Mouse (Mus musculus): Measurements from ENCODE around the gene Shld2. TPM values are rescaled to one million over a fixed set of nuclear protein-coding genes. Genes with fewer than 3 reads are reported as not detected.

Gene Shld2
- polyA plus RNA-seq, 1 experiment: 4.2 TPM

- no peak for DNase-seq
- WGBS: 61% methylated on average over 5 of the region's 5 CpGs
- Histone ChIP-seq H3K4me3 (ENCODE audit: control insufficient read depth, insufficient read depth, low read length) (no peak overlapping the region), H3K27me3 (ENCODE audit: control insufficient read depth, insufficient read depth, low read length) (no peaks in the 10 kb centered on the region; the same call in 1 of the 2 replicates), H3K36me3 (ENCODE audit: control insufficient read depth, insufficient read depth, low read length) (no peaks in the 10 kb centered on the region), H3K4me1 (replicated peaks; ENCODE audit: control insufficient read depth, insufficient read depth, low read length) (no peaks in the 10 kb centered on the region), H3K27ac (ENCODE audit: control insufficient read depth, insufficient read depth, low read length) (no peak overlapping the region)
- TF ChIP-seq POLR2A (IDR thresholded peaks at IDR 0.05; ENCODE audit: control insufficient read depth, extremely low read depth, insufficient read depth, low read length, poor library complexity): no peak
- no peak for TF ChIP-seq CTCF (IDR thresholded peaks at IDR 0.05; ENCODE audit: borderline replicate concordance, control insufficient read depth, extremely low read depth, insufficient read depth, low read length, poor library complexity)
These were observed 88.7 kb downstream of the Shld2 start for GRCm38 (mm10) chr14:34221416-34222077.

- TF ChIP-seq POLR2A (IDR thresholded peaks at IDR 0.05; ENCODE audit: control insufficient read depth, extremely low read depth, insufficient read depth, low read length, poor library complexity): no peak
- TF ChIP-seq CTCF (IDR thresholded peaks at IDR 0.05; ENCODE audit: borderline replicate concordance, control insufficient read depth, extremely low read depth, insufficient read depth, low read length, poor library complexity): no peak
- Histone ChIP-seq H3K4me3 (ENCODE audit: control insufficient read depth, insufficient read depth, low read length) (no peak overlapping the region), H3K36me3 (ENCODE audit: control insufficient read depth, insufficient read depth, low read length) (no peaks in the 10 kb centered on the region), H3K27me3 (ENCODE audit: control insufficient read depth, insufficient read depth, low read length) (no peaks in the 10 kb centered on the region; the same call in 1 of the 2 replicates), H3K27ac (ENCODE audit: control insufficient read depth, insufficient read depth, low read length) (no peak overlapping the region), H3K4me1 (replicated peaks; ENCODE audit: control insufficient read depth, insufficient read depth, low read length) (no peaks in the 10 kb centered on the region)
- WGBS: 83% methylated on average over 5 of the region's 5 CpGs
- DNase-seq: no peak
These were observed 89.9 kb downstream of the Shld2 start for GRCm38 (mm10) chr14:34220426-34220825.

- no peak for TF ChIP-seq CTCF (IDR thresholded peaks at IDR 0.05; ENCODE audit: borderline replicate concordance, control insufficient read depth, extremely low read depth, insufficient read depth, low read length, poor library complexity)
- TF ChIP-seq POLR2A (IDR thresholded peaks at IDR 0.05; ENCODE audit: control insufficient read depth, extremely low read depth, insufficient read depth, low read length, poor library complexity): no peak
- Histone ChIP-seq H3K36me3 (ENCODE audit: control insufficient read depth, insufficient read depth, low read length) (no peaks in the 10 kb centered on the region), H3K27me3 (ENCODE audit: control insufficient read depth, insufficient read depth, low read length) (no peaks in the 10 kb centered on the region; the same call in 1 of the 2 replicates), H3K27ac (ENCODE audit: control insufficient read depth, insufficient read depth, low read length) (no peak overlapping the region), H3K4me1 (replicated peaks; ENCODE audit: control insufficient read depth, insufficient read depth, low read length) (no peaks in the 10 kb centered on the region), H3K4me3 (ENCODE audit: control insufficient read depth, insufficient read depth, low read length) (no peak overlapping the region)
- 4% methylated on average over 29 of the region's 29 CpGs for WGBS
- DNase-seq: no peak
These were observed 90.5 kb downstream of the Shld2 start for GRCm38 (mm10) chr14:34219786-34220198.

- H3K27ac ChIP-seq (ENCODE audit: control insufficient read depth, insufficient read depth, low read length): no peak within 1 kb of the TSS
- H3K36me3 ChIP-seq (ENCODE audit: control insufficient read depth, insufficient read depth, low read length): no peaks in the 10 kb centered on the region
- WGBS: 76% methylated on average over 6 of the region's 6 CpGs
- H3K4me1 ChIP-seq (replicated peaks; ENCODE audit: control insufficient read depth, insufficient read depth, low read length): no peaks in the 10 kb centered on the region
- TF ChIP-seq CTCF (IDR thresholded peaks at IDR 0.05; ENCODE audit: borderline replicate concordance, control insufficient read depth, extremely low read depth, insufficient read depth, low read length, poor library complexity) (no peak), POLR2A (IDR thresholded peaks at IDR 0.05; ENCODE audit: control insufficient read depth, extremely low read depth, insufficient read depth, low read length, poor library complexity) (no peak)
- DNase-seq: no peak
- no peaks in the 10 kb centered on the region; the same call in 1 of the 2 replicates for H3K27me3 ChIP-seq (ENCODE audit: control insufficient read depth, insufficient read depth, low read length)
- no peak within 1 kb of the TSS for H3K4me3 ChIP-seq (ENCODE audit: control insufficient read depth, insufficient read depth, low read length)
These were observed 91.0 kb downstream of the Shld2 start, which contains the start of gene Syt15 for GRCm38 (mm10) chr14:34219295-34219694. TSS of gene Syt15 (plus strand) at chr14:34219595.

DNA sequence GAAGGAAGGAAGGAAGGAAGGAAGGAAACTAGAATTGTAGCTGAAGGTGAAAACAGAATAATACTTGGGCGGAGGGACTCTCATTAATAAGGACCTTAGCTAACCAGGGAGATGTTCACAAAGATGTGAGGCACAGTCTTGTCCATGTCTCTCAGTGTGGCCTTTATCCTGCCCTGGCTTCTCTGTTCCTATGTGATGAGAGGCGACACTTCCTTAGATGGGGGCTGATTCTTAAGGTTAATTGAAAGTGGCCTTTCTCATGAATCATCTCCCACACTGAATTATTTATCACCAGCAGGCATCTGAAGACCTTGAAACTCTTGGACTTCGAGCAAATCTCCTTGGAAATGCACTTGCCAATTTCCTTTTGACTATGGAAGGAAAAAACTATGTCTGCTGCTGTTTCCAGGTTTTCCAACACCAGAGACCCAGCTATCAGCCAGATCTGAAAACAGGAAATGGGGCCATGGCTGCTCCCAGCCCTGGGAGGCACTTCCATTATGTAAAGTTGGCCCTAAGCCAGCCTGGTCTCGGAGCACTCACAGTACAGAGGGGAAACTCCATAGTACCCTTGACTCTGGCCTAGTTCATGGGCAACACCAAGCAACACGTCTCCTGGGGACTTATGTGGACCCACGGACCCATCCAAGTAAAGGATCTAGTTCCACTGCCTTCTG lies 94.7 kb downstream of the Shld2 start:
- no peak for TF ChIP-seq CTCF (IDR thresholded peaks at IDR 0.05; ENCODE audit: borderline replicate concordance, control insufficient read depth, extremely low read depth, insufficient read depth, low read length, poor library complexity)
- no peak for TF ChIP-seq POLR2A (IDR thresholded peaks at IDR 0.05; ENCODE audit: control insufficient read depth, extremely low read depth, insufficient read depth, low read length, poor library complexity)
- DNase-seq: no peak
- Histone ChIP-seq H3K27ac (ENCODE audit: control insufficient read depth, insufficient read depth, low read length) (no peak overlapping the region), H3K27me3 (ENCODE audit: control insufficient read depth, insufficient read depth, low read length) (no peaks in the 10 kb centered on the region; the same call in 1 of the 2 replicates), H3K4me3 (ENCODE audit: control insufficient read depth, insufficient read depth, low read length) (no peak overlapping the region), H3K36me3 (ENCODE audit: control insufficient read depth, insufficient read depth, low read length) (no peaks in the 10 kb centered on the region), H3K4me1 (replicated peaks; ENCODE audit: control insufficient read depth, insufficient read depth, low read length) (no peaks in the 10 kb centered on the region)
- 87% methylated on average over 6 of the region's 6 CpGs for WGBS

DNA sequence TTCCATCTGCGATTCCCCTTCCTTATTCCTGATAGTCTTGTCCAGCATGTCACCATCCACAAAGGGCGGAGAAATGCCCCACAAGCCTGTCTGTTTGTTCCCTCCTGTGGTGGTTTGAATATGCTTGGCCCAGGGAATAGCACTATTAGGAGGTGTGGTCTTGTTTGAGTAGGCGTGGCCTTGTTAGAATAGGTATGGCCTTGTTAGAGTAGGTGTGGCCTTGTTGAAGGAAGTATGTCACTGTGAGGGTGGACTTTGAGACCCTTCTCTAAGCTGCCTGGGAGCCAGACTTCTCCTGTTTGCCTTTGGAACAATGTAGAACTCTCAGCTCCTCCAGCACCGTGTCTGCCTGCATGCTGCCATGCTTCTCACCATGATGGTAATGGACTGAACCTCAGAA lies 100.4 kb downstream of the Shld2 start:
- 94% methylated on average over 4 of the region's 4 CpGs for WGBS

More for the DNA sequence above, 100.4 kb downstream of the Shld2 start:
- DNase-seq: no peak
- H3K27me3 ChIP-seq (ENCODE audit: control insufficient read depth, insufficient read depth, low read length): no peaks in the 10 kb centered on the region
- H3K36me3 ChIP-seq (ENCODE audit: control insufficient read depth, insufficient read depth, low read length): no peaks in the 10 kb centered on the region
- no peak overlapping the region for H3K4me3 ChIP-seq (ENCODE audit: control insufficient read depth, insufficient read depth, low read length)
- no peak overlapping the region for H3K27ac ChIP-seq (ENCODE audit: control insufficient read depth, insufficient read depth, low read length)
- TF ChIP-seq POLR2A (IDR thresholded peaks at IDR 0.05; ENCODE audit: control insufficient read depth, extremely low read depth, insufficient read depth, low read length, poor library complexity) (no peak), CTCF (IDR thresholded peaks at IDR 0.05; ENCODE audit: borderline replicate concordance, control insufficient read depth, extremely low read depth, insufficient read depth, low read length, poor library complexity) (no peak)
- no peaks in the 10 kb centered on the region for H3K4me1 ChIP-seq (replicated peaks; ENCODE audit: control insufficient read depth, insufficient read depth, low read length)
